Mouse (Mus musculus): ENCODE results near the gene Tnrc6c.

DNA sequence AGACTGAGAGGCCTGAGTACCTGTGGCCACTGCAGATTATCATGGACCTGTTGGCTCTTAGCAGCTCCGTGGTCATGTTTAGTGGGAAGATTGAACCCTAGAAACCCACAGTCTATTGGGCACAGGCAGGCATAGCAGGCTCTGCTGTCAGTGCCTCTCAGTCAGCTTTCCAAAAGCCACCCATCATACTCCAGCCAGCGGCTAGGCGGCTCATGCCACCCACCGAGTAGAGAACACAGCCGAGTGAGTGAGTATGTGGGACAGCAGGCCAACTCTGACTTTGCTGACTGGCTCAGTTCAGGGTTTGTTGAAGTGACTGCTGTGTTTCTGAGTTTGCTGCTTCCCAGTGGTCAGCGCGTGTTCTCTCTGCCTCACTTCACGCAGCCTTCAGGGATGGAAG, 88.2 kb downstream of the Tnrc6c start:
- TF ChIP-seq CTCF (IDR thresholded peaks at IDR 0.05; ENCODE audit: extremely low read depth, insufficient read depth, insufficient read length, insufficient replicate concordance) (no peak), POLR2A (IDR thresholded peaks at IDR 0.05; ENCODE audit: low read depth, low read length) (no peak)
